Mouse (Mus musculus) megakaryocyte progenitor cell, adult 5-6 weeks (primary cell): ENCODE data around the gene Mycbp2. TPM values are rescaled to one million over a fixed set of nuclear protein-coding genes. Genes with fewer than 3 reads are reported as not detected.

ENCODE experiments used
- ATAC-seq: replicated peaks from 2 replicates; pipeline ENCODE4 v1.8.0; 2016; ENCODE audit warnings: mild to moderate bottlenecking, moderate TSS enrichment, inconsistent platforms; ENCODE audit not compliant: poor library complexity
- total RNA-seq, 2 experiments: library from RNA; stranded (forward) in 1 of 2; stranded (reverse) in 1 of 2; fragments of 157-497, 149-512 nt in 1 of 2; fragments of 200-1000 nt in 1 of 2; gene quantifications; 2 replicates each; pipeline versions ENCODE4 v1.2.3 to v1.2.4; 2015 to 2017

Mycbp2 gene
- total RNA-seq, 2 experiments from 2014 or later, result 43.9 to 66.9 TPM

GRCm38 (mm10) chr14:103078006-103078912, 268.4 kb downstream of the Mycbp2 start:
- ATAC-seq, result 0 out of 2 replicates have a peak, but pooled peaks have one; percentile 24

GRCm38 (mm10) chr14:103077272-103078005, 269.2 kb downstream of the Mycbp2 start:
- ATAC-seq, result peak; percentile 49; the same call in 1 of the 2 replicates

GRCm38 (mm10) chr14:103075166-103075565, 271.4 kb downstream of the Mycbp2 start:
- no peak for ATAC-seq

- ATAC-seq, result no peak
Measured at GRCm38 (mm10) chr14:103073825-103074224, 272.8 kb downstream of the Mycbp2 start.

GRCm38 (mm10) chr14:103072731-103073130, 273.9 kb downstream of the Mycbp2 start:
- ATAC-seq, result no peak

GRCm38 (mm10) chr14:103071471-103071870, 275.1 kb downstream of the Mycbp2 start:
- ATAC-seq, result no peak

GRCm38 (mm10) chr14:103070790-103071189, 275.8 kb downstream of the Mycbp2 start:
- ATAC-seq, result peak; percentile 32

GRCm38 (mm10) chr14:103069864-103070611, 276.6 kb downstream of the Mycbp2 start, which contains the start of gene Cln5:
TSS of gene Cln5 (plus strand) at chr14:103070216.
- peak; percentile 74 for ATAC-seq

- peak; percentile 3 for ATAC-seq
Measured at GRCm38 (mm10) chr14:103069465-103069863, 277.1 kb downstream of the Mycbp2 start.

GRCm38 (mm10) chr14:103065294-103066167, 281.1 kb downstream of the Mycbp2 start:
- ATAC-seq, result peak; percentile 54

Other genes starting within 250 kb of the Mycbp2 start
- gene Fbxl3, start 247.2 kb downstream of the Mycbp2 start, total RNA-seq (2015), result 25.7 and 28.7 TPM in 2 replicates
- gene Fbxl3, start 247.2 kb downstream of the Mycbp2 start, total RNA-seq (2017), result 40.6 and 46.9 TPM in 2 replicates
- not detected in 2 replicates for gene Scel, start 166.5 kb upstream of the Mycbp2 start, total RNA-seq (2015)
- gene Scel, start 166.5 kb upstream of the Mycbp2 start, total RNA-seq (2017), result not detected in 2 replicates